15 mouse cellular contexts compared by ENCODE assay signal in genomic region chr16:94164978-94165377, GRCm38 (mm10).
DNase-seq lines count a peak whose midpoint lies in the region; ATAC-seq lines count a peak whose summit lies in the region.
"Had no signal": no experiment of that assay in that cellular context is flagged by ENCODE, and none has a peak within 500 bp of the region (broad histone marks: within the 10 kb centered on the region; RNA-seq: fewer than 3 reads in every experiment).

No protein-coding gene starts in this region.

- 39% methylated on average over 5 of the region's 5 CpGs for WGBS in forebrain, embryonic 16.5 days
- 15% methylated on average over 5 of the region's 5 CpGs for WGBS in limb, embryonic 12.5 days
- WGBS in liver, embryonic 12.5 days (ENCODE audit: insufficient replicate concordance) = 34% methylated on average over 5 of the region's 5 CpGs

- H3K4me2 ChIP-seq in forebrain, embryonic 16.5 days (ENCODE audit: low read length) = no peak overlapping the region
- 0 out of 2 replicates have a peak overlapping the region, but pooled peaks have one; percentile 8 for H3K4me2 ChIP-seq in limb, embryonic 12.5 days
- no peak overlapping the region for H3K4me2 ChIP-seq in liver, embryonic 12.5 days
- H3K4me2 ChIP-seq: neural tube, embryonic 12.5 days had no signal

- H3K4me3 ChIP-seq in forebrain, embryonic 16.5 days (replicated peaks; ENCODE audit: low read length) = no peak overlapping the region
- no peak overlapping the region for H3K4me3 ChIP-seq in limb, embryonic 12.5 days (replicated peaks)
- no peak overlapping the region for H3K4me3 ChIP-seq in liver, embryonic 12.5 days
- H3K4me3 ChIP-seq: layer of hippocampus, adult 2 months; neural tube, embryonic 12.5 days had no signal

- H3K9me3 ChIP-seq in forebrain, embryonic 16.5 days (ENCODE audit: control insufficient read depth, low read length) = no peaks in the 10 kb centered on the region
- H3K9me3 ChIP-seq in limb, embryonic 12.5 days = no peaks in the 10 kb centered on the region
- no peaks in the 10 kb centered on the region for H3K9me3 ChIP-seq in liver, embryonic 12.5 days (replicated peaks)
- H3K9me3 ChIP-seq: neural tube, embryonic 12.5 days had no signal

- no peak overlapping the region for H3K27ac ChIP-seq in forebrain, embryonic 16.5 days (ENCODE audit: low read length)
- no peak overlapping the region for H3K27ac ChIP-seq in limb, embryonic 12.5 days
- no peak overlapping the region for H3K27ac ChIP-seq in liver, embryonic 12.5 days
- H3K27ac ChIP-seq: layer of hippocampus, adult 2 months; macrophage; neural tube, embryonic 12.5 days had no signal

- H3K27me3 ChIP-seq in forebrain, embryonic 16.5 days (replicated peaks; ENCODE audit: control insufficient read depth, insufficient read depth, low read length) = no peaks in the 10 kb centered on the region
- H3K27me3 ChIP-seq in limb, embryonic 12.5 days = peaks cover 57% of the 10 kb centered on the region
- no peaks in the 10 kb centered on the region for H3K27me3 ChIP-seq in liver, embryonic 12.5 days (replicated peaks)
- H3K27me3 ChIP-seq: neural tube, embryonic 12.5 days had no signal

- intact Hi-C loops in left cerebral cortex, postnatal 4 days (cut with DNase I) = no loop called here

- peak; percentile 79 for ATAC-seq in forebrain, embryonic 16.5 days
- ATAC-seq in limb, embryonic 12.5 days (ENCODE audit: insufficient number of reproducible peaks, insufficient read depth, low FRiP score, low TSS enrichment, low read depth) = no peak
- no peak for ATAC-seq in liver, embryonic 12.5 days

- H3K4me1 ChIP-seq in forebrain, embryonic 16.5 days (replicated peaks; ENCODE audit: control insufficient read depth, insufficient read depth, low read length) = peaks cover 14% of the 10 kb centered on the region
- peaks cover 25% of the 10 kb centered on the region for H3K4me1 ChIP-seq in limb, embryonic 12.5 days (replicated peaks)
- peaks cover 6% of the 10 kb centered on the region for H3K4me1 ChIP-seq in liver, embryonic 12.5 days

- H3K9ac ChIP-seq in forebrain, embryonic 16.5 days (replicated peaks; ENCODE audit: low read depth, low read length) = no peak overlapping the region
- H3K9ac ChIP-seq in limb, embryonic 12.5 days (replicated peaks) = no peak overlapping the region
- H3K9ac ChIP-seq in liver, embryonic 12.5 days = no peak overlapping the region
- H3K9ac ChIP-seq: neural tube, embryonic 12.5 days had no signal

- DNase-seq in left cerebral cortex, postnatal 4 days = peak; percentile 27
- no peak for DNase-seq in left cerebral cortex, adult 9 months (ENCODE audit: low spot score in 2 of 2)
- no peak for DNase-seq in spleen, postnatal 10 days (ENCODE audit: low spot score in 2 of 2)
- DNase-seq in Muller cell, postnatal 12 days (ENCODE audit: inconsistent ontology term) = no peak
- DNase-seq: adrenal gland, postnatal 25 days; cerebellum, adult 11 months; kidney, adult 18-20 months; right cerebral cortex, postnatal 14 days; thymus, postnatal 36 days had no signal

- no peaks in the 10 kb centered on the region for H3K36me3 ChIP-seq in forebrain, embryonic 16.5 days (ENCODE audit: control insufficient read depth, insufficient read depth)
- no peaks in the 10 kb centered on the region for H3K36me3 ChIP-seq in limb, embryonic 12.5 days
- H3K36me3 ChIP-seq in liver, embryonic 12.5 days = no peaks in the 10 kb centered on the region
- H3K36me3 ChIP-seq: neural tube, embryonic 12.5 days had no signal
